Mouse (Mus musculus) liver, embryonic 14.5 days (tissue): Measurements from ENCODE around the gene Samsn1. TPM values are rescaled to one million over a fixed set of nuclear protein-coding genes. Genes with fewer than 3 reads are reported as not detected.

ENCODE experiments used
- ATAC-seq: fragments of 200-750 bp; cut with Nextera tagmentation; 2 replicates; pipeline ENCODE4 v1.8.0; 2017; ENCODE audit warnings: moderate number of reproducible peaks, mild to moderate bottlenecking, moderate library complexity; ENCODE audit not compliant: insufficient read depth
- DNase-seq, 3 experiments: peaks; one replicate each; pipeline ENCODE4 v3.0.0-alpha.2; 2012 to 2013; ENCODE audit warnings: low read depth in 3 of 3, low spot score in 3 of 3
- H3K27ac ChIP-seq: fragments of 300-500 bp; sonication (generic); 2 replicates; pipeline ENCODE4 v1.5.1; 2014; ENCODE audit warnings: moderate library complexity, mild to moderate bottlenecking, control low read depth, inconsistent platforms
- H3K27me3 ChIP-seq: fragments of 300-500 bp; sonication (generic); 2 replicates; pipeline ENCODE4 v1.6.1; 2014; ENCODE audit warnings: mild to moderate bottlenecking, low read length, moderate library complexity; ENCODE audit not compliant: control insufficient read depth, insufficient read depth
- H3K36me3 ChIP-seq: fragments of 300-500 bp; sonication (generic); replicated peaks from 2 replicates; pipeline ENCODE4 v1.6.1; 2014; ENCODE audit warnings: low read depth; ENCODE audit not compliant: control insufficient read depth, insufficient read depth
- H3K4me1 ChIP-seq, 2 experiments: fragments of 200-500 bp in 1 of 2; fragments of 300-500 bp in 1 of 2; sonication (generic) in 1 of 2; replicated peaks; 2 replicates each; pipeline ENCODE4 v1.6.1; 2012 to 2014; ENCODE audit warnings: antibody characterized with exemption in 1 of 2, inconsistent platforms in 1 of 2, low read length in 1 of 2; ENCODE audit not compliant: control insufficient read depth in 2 of 2, insufficient read depth in 2 of 2
- H3K4me2 ChIP-seq: fragments of 300-500 bp; sonication (generic); 2 replicates; pipeline ENCODE4 v1.6.1; 2014; ENCODE audit warnings: low read depth, mild to moderate bottlenecking, control low read depth, moderate library complexity
- H3K4me3 ChIP-seq, 2 experiments: fragments of 200-500 bp in 1 of 2; fragments of 300-500 bp in 1 of 2; sonication (generic) in 1 of 2; 2 replicates each; pipeline ENCODE4 v1.5.1; 2012 to 2014; ENCODE audit warnings: low read depth in 2 of 2, low read length in 2 of 2, mild to moderate bottlenecking in 2 of 2, control low read depth in 1 of 2, inconsistent platforms in 1 of 2, moderate library complexity in 1 of 2; ENCODE audit not compliant: insufficient read depth in 1 of 2
- H3K9ac ChIP-seq: fragments of 300-500 bp; sonication (generic); replicated peaks from 2 replicates; pipeline ENCODE4 v1.6.1; 2014; ENCODE audit warnings: mild to moderate bottlenecking, control low read depth, moderate library complexity
- H3K9me3 ChIP-seq: fragments of 300-500 bp; sonication (generic); 2 replicates; pipeline ENCODE4 v1.6.1; 2016; ENCODE audit warnings: low read length, mixed read lengths; ENCODE audit not compliant: control insufficient read depth
- CTCF ChIP-seq: IDR thresholded peaks from 2 replicates; pipeline ENCODE4 v1.5.1; 2016; ENCODE audit warnings: antibody characterized with exemption, low read depth, control low read depth
- EP300 ChIP-seq: IDR thresholded peaks from 2 replicates; pipeline ENCODE4 v1.6.1; 2016; ENCODE audit warnings: antibody characterized with exemption, low read depth
- WGBS: fragments of 180-500 bp; shearing (Covaris S2); extraction: QIAGEN DNeasy Blood & Tissue Kit; methylation state at CpG from one replicate; pipeline ENCODE4 v1.1.7; 2014; ENCODE audit not compliant: insufficient replicate concordance; 5-methylcytosine and 5-hydroxymethylcytosine counted together
- polyA plus RNA-seq, 2 experiments: library from polyadenylated mRNA; depleted of rRNA in 1 of 2; stranded (reverse) in 1 of 2; unstranded in 1 of 2; fragments of >200 nt; fragmentation: Nextera tagmentation in 1 of 2; extraction: Ambion mirVana in 1 of 2; gene quantifications; 2 replicates each; pipeline versions ENCODE4 v1.2.1 to v1.2.3; 2012 to 2014

Gene Samsn1
- 3.9 and 7.3 TPM in 2 replicates for polyA plus RNA-seq (2012; rRNA removed)
- polyA plus RNA-seq (2014; fragmentation: Nextera tagmentation; extraction: Ambion mirVana): 11.8 and 13.0 TPM in 2 replicates

- Histone ChIP-seq H3K9me3 (no peaks in the 10 kb centered on the region), H3K4me1 (no peaks in the 10 kb centered on the region), H3K9ac (no peak within 1 kb of the TSS), H3K36me3 (no peaks in the 10 kb centered on the region), H3K27me3 (no peaks in the 10 kb centered on the region), H3K4me3 (no peak within 1 kb of the TSS), H3K4me2 (no peak within 1 kb of the TSS), H3K27ac (no peak within 1 kb of the TSS)
- no peak for DNase-seq
- 79% methylated on average over 7 of the region's 7 CpGs for WGBS
- TF ChIP-seq EP300 (no peak), CTCF (no peak)
- ATAC-seq: no peak
These were observed at the start of gene Samsn1 for GRCm38 (mm10) chr16:76022181-76022580. Gene Samsn1 (minus strand): TSS chr16:76022281.

GRCm38 (mm10) chr16:76066082-76066635 lies 44.1 kb upstream of the Samsn1 start:
- no peak overlapping the region for H3K27ac ChIP-seq
- no peak for DNase-seq
- WGBS: 72% methylated on average over 14 of the region's 14 CpGs

GRCm38 (mm10) chr16:76054976-76055375 lies 32.9 kb upstream of the Samsn1 start:
- DNase-seq (no peak), ATAC-seq (no peak)
- Histone ChIP-seq H3K9ac (no peak overlapping the region), H3K4me1 (no peaks in the 10 kb centered on the region), H3K27ac (no peak overlapping the region), H3K4me2 (no peak overlapping the region), H3K9me3 (no peaks in the 10 kb centered on the region), H3K27me3 (no peaks in the 10 kb centered on the region), H3K4me3 (no peak overlapping the region), H3K36me3 (no peaks in the 10 kb centered on the region)
- 80% methylated on average over 7 of the region's 7 CpGs for WGBS
- no peak for TF ChIP-seq EP300
- TF ChIP-seq CTCF: no peak

More at GRCm38 (mm10) chr16:76066082-76066635, 44.1 kb upstream of the Samsn1 start:
- Histone ChIP-seq H3K9me3 (no peaks in the 10 kb centered on the region), H3K27me3 (no peaks in the 10 kb centered on the region), H3K4me2 (no peak overlapping the region), H3K36me3 (no peaks in the 10 kb centered on the region), H3K4me3 (no peak overlapping the region), H3K4me1 (no peaks in the 10 kb centered on the region), H3K9ac (no peak overlapping the region)
- no peak for ATAC-seq
- TF ChIP-seq EP300: no peak

- Histone ChIP-seq H3K4me2 (no peak overlapping the region), H3K9me3 (no peaks in the 10 kb centered on the region), H3K27ac (no peak overlapping the region), H3K4me3 (no peak overlapping the region), H3K36me3 (no peaks in the 10 kb centered on the region), H3K9ac (no peak overlapping the region), H3K4me1 (no peaks in the 10 kb centered on the region), H3K27me3 (no peaks in the 10 kb centered on the region)
- no peak for ATAC-seq
- 61% methylated on average over 4 of the region's 4 CpGs for WGBS
- no peak for DNase-seq
- TF ChIP-seq CTCF (no peak), EP300 (no peak)
These were observed 32.0 kb upstream of the Samsn1 start for GRCm38 (mm10) chr16:76054079-76054478.

- H3K36me3 ChIP-seq: no peaks in the 10 kb centered on the region
- 53% methylated on average over 8 of the region's 8 CpGs for WGBS
- no peak overlapping the region for H3K4me3 ChIP-seq
- H3K9ac ChIP-seq: no peak overlapping the region
- no peak for ATAC-seq
- no peaks in the 10 kb centered on the region for H3K4me1 ChIP-seq
- H3K27ac ChIP-seq: no peak overlapping the region
- H3K27me3 ChIP-seq: no peaks in the 10 kb centered on the region
- TF ChIP-seq CTCF: no peak
- no peak for TF ChIP-seq EP300
- no peak for DNase-seq
- H3K4me2 ChIP-seq: no peak overlapping the region
- no peaks in the 10 kb centered on the region for H3K9me3 ChIP-seq
These were observed 31.5 kb upstream of the Samsn1 start for GRCm38 (mm10) chr16:76053537-76053936.
